Mouse (Mus musculus): ENCODE results near the gene Nat8f4. TPM values are rescaled to one million over a fixed set of nuclear protein-coding genes. Genes with fewer than 3 reads are reported as not detected.
"Not testable (repeated sequence)": the region's sequence is repeated elsewhere in the genome, so short reads cannot be mapped to it uniquely, and the experiment has no call there.

Nat8f4 gene
- polyA plus RNA-seq, 1 experiment from 2014 or later, result 4.1 TPM

DNA sequence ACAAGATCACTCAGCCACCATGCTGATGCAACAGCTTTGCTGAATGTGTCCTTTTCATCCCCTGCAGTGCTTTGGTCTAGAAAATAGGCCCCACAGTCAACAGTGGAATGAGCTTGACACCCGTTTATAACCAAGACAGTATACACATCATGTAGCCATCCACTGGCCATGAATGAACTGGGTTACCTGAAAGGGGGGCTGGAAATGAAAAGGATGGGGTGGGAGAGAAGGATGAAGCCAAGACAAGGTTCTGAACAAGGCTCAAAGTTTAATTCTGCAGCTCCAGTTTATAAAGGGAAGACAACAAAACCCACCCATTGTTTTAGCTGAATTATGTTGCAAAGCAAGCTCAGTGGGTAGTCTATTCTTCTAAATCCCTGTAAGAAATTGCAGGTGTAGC lies 20.4 kb downstream of the Nat8f4 start:
- WGBS, result 95% methylated on average over 1 of the region's 1 CpGs
- no peak overlapping the region for H3K4me3 ChIP-seq (ENCODE audit: low read depth, low read length)

DNA sequence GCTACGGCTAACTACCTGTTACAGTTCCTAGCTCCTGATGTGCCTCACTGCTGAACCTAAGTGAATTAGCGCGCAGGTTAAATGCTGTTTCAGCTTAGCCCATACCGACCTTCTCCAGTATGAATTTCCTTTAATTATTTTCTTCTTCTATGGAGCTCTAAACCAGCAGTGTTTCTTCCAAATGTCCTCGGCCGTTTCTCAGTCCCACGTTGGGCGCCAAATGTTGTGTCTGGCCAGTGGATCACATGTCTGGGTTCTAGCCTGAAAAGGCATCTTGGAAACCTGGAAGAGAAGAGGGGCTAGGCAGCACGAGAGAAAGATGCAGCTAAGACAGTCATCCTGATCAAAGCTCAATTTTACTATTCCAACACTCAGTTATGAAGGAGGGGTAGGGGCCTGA lies 21.4 kb downstream of the Nat8f4 start:
- not testable (repeated sequence) for H3K9ac ChIP-seq (ENCODE audit: low read length); ATAC-seq (replicated peaks; ENCODE audit: low FRiP score, low TSS enrichment, low read depth); H3K4me1 ChIP-seq (replicated peaks; ENCODE audit: control insufficient read depth, insufficient read depth, low read length); DNase-seq (ENCODE audit: low spot score); H3K4me2 ChIP-seq (ENCODE audit: low read length); H3K36me3 ChIP-seq (ENCODE audit: control insufficient read depth, insufficient read depth, low read length); H3K9me3 ChIP-seq (ENCODE audit: control insufficient read depth, low read length); H3K4me3 ChIP-seq (ENCODE audit: low read depth, low read length); H3K27me3 ChIP-seq (replicated peaks; ENCODE audit: control insufficient read depth, insufficient read depth, low read length); H3K27ac ChIP-seq (ENCODE audit: low read depth)
- WGBS, result 90% methylated on average over 9 of the region's 9 CpGs

More for the DNA sequence above, 20.4 kb downstream of the Nat8f4 start:
- H3K27ac ChIP-seq (ENCODE audit: low read depth), result no peak overlapping the region
- H3K4me2 ChIP-seq (ENCODE audit: low read length), result no peak overlapping the region
- no peaks in the 10 kb centered on the region for H3K36me3 ChIP-seq (ENCODE audit: control insufficient read depth, insufficient read depth, low read length)
- H3K27me3 ChIP-seq (replicated peaks; ENCODE audit: control insufficient read depth, insufficient read depth, low read length), result no peaks in the 10 kb centered on the region
- H3K9ac ChIP-seq (ENCODE audit: low read length), result no peak overlapping the region
- no peaks in the 10 kb centered on the region for H3K4me1 ChIP-seq (replicated peaks; ENCODE audit: control insufficient read depth, insufficient read depth, low read length)
- no peak for ATAC-seq (replicated peaks; ENCODE audit: low FRiP score, low TSS enrichment, low read depth)
- DNase-seq (ENCODE audit: low spot score), result no peak
- peaks cover 9% of the 10 kb centered on the region for H3K9me3 ChIP-seq (ENCODE audit: control insufficient read depth, low read length)

DNA sequence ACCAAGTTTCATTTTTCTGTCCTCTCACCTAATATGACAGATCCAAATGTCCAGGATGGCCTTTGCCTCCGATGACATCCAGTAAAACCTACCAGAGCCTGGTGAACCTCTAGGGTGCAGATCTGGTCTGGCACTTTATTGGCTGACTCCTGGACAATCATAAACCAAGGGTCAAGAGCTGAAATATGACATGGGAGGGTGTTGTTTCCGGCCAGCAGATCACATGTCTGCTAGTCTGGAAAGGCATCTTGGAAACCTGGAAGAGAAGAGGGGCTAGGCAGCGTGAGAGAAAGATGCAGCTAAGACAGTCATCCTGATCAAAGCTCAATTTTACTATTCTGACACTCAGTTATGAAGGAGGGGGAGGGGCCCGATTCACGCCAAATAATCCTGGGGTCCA lies 35.7 kb downstream of the Nat8f4 start, which contains the start of gene Nat8f2:
TSS of gene Nat8f2 (minus strand) at position 153 of the 400 bp plus-strand sequence.
- not testable (repeated sequence) for H3K9me3 ChIP-seq (ENCODE audit: control insufficient read depth, low read length); H3K4me3 ChIP-seq (ENCODE audit: low read depth, low read length); H3K9ac ChIP-seq (ENCODE audit: low read length); ATAC-seq (replicated peaks; ENCODE audit: low FRiP score, low TSS enrichment, low read depth); H3K27ac ChIP-seq (ENCODE audit: low read depth); H3K4me1 ChIP-seq (replicated peaks; ENCODE audit: control insufficient read depth, insufficient read depth, low read length); DNase-seq (ENCODE audit: low spot score); H3K4me2 ChIP-seq (ENCODE audit: low read length); H3K27me3 ChIP-seq (replicated peaks; ENCODE audit: control insufficient read depth, insufficient read depth, low read length); H3K36me3 ChIP-seq (ENCODE audit: control insufficient read depth, insufficient read depth, low read length)
- 68% methylated on average over 5 of the region's 5 CpGs for WGBS

DNA sequence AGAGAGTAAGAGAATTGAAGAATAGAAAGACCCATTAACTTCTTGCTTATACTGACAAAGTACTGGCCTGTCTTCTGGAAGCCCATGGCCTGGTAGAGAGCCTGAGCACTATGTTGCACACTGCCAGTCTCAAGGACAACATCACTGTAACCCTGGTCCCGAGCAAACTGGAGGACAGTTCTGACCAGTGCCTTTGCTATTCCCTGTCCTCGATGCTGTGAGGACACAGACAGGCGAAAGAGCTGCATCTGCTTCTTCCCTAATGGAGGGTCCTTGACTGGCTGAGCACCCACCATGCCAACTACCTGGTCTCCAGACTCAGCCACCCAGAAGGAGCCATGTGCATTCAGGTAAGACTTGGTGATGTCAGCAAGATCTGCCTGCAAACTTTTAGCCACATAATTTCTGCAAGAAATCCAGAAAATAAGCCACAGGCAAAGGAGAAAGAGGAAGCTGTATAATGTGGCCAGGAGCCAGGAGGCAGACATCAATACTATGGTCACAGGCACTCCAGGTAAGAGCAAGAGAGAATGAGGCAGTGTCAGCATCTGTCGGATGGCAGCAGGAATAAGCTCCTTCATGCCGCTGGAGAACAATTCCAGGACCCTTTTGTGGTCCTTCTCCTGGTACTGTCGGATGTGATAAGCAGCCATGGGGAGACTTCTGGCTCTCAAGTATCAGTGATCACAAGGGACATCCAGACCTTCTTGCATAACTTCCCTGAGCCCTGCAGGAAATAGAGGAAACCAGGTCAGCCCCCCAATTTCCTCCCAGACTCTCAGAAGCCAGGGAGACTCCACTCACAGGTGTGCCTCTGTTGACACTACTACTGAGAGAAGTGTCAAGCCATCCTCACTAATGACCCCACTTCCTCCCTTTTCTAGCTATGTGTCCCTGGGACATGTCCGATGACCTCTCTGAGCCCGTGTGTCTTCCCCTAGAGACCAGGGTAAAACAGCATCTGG lies 36.7 kb downstream of the Nat8f4 start:
- 80% methylated on average over 8 of the region's 8 CpGs for WGBS
- H3K4me2 ChIP-seq (ENCODE audit: low read length), result no peak overlapping the region

DNA sequence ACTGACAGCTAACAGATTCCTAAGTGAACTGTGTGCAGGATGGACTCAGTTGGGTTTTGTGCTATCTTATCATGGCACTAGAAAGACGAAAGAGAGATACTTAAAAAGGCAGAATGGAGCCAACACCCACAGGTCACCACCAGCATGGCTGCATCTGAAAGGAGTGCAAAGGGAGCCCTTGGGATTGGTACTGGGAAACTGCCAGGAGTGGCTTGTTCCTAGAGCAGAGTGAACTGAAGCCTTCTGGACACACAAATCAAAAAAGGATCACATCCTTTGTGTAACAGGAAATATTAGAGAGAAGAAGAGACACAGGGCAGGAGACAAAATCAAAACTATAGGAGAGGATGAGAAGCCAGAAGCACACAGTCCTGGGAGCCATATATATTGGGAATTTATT lies 37.7 kb downstream of the Nat8f4 start:
- H3K9me3 ChIP-seq (ENCODE audit: control insufficient read depth, low read length); H3K27ac ChIP-seq (ENCODE audit: low read depth); H3K4me3 ChIP-seq (ENCODE audit: low read depth, low read length); H3K9ac ChIP-seq (ENCODE audit: low read length); ATAC-seq (replicated peaks; ENCODE audit: low FRiP score, low TSS enrichment, low read depth); H3K4me2 ChIP-seq (ENCODE audit: low read length); DNase-seq (ENCODE audit: low spot score); H3K27me3 ChIP-seq (replicated peaks; ENCODE audit: control insufficient read depth, insufficient read depth, low read length); H3K36me3 ChIP-seq (ENCODE audit: control insufficient read depth, insufficient read depth, low read length); H3K4me1 ChIP-seq (replicated peaks; ENCODE audit: control insufficient read depth, insufficient read depth, low read length): not testable (repeated sequence)
- 87% methylated on average over 1 of the region's 1 CpGs for WGBS

More for the DNA sequence above, 36.7 kb downstream of the Nat8f4 start:
- Histone ChIP-seq H3K9me3 (ENCODE audit: control insufficient read depth, low read length) (no peaks in the 10 kb centered on the region), H3K36me3 (ENCODE audit: control insufficient read depth, insufficient read depth, low read length) (no peaks in the 10 kb centered on the region), H3K9ac (ENCODE audit: low read length) (no peak overlapping the region), H3K4me1 (replicated peaks; ENCODE audit: control insufficient read depth, insufficient read depth, low read length) (no peaks in the 10 kb centered on the region), H3K27me3 (replicated peaks; ENCODE audit: control insufficient read depth, insufficient read depth, low read length) (no peaks in the 10 kb centered on the region), H3K27ac (ENCODE audit: low read depth) (no peak overlapping the region), H3K4me3 (ENCODE audit: low read depth, low read length) (no peak overlapping the region)
- DNase-seq (ENCODE audit: low spot score), result no peak
- no peak for ATAC-seq (replicated peaks; ENCODE audit: low FRiP score, low TSS enrichment, low read depth)

DNA sequence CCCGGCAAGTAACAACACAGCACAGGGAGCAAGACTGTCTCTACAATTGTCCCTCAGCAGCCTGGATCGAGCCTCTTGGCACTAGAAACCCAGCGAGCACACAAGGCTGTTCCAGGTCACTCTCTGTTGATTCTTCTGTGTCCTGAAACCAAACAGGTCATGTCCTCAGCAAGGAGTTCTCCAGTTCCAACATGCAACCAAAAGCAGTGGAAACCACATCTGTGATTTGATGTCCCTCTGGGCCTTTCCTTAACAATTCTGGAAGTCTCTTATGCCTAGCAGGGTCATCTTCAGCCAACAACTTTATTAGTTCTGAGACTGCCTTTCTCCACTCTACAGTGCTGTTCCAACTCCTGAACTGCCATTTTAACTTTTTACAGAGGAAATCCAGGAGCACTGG lies 38.5 kb downstream of the Nat8f4 start:
- not testable (repeated sequence) for H3K27me3 ChIP-seq (replicated peaks; ENCODE audit: control insufficient read depth, insufficient read depth, low read length); H3K9ac ChIP-seq (ENCODE audit: low read length); H3K9me3 ChIP-seq (ENCODE audit: control insufficient read depth, low read length); DNase-seq (ENCODE audit: low spot score); H3K4me2 ChIP-seq (ENCODE audit: low read length); H3K27ac ChIP-seq (ENCODE audit: low read depth); H3K4me3 ChIP-seq (ENCODE audit: low read depth, low read length); H3K4me1 ChIP-seq (replicated peaks; ENCODE audit: control insufficient read depth, insufficient read depth, low read length); H3K36me3 ChIP-seq (ENCODE audit: control insufficient read depth, insufficient read depth, low read length); ATAC-seq (replicated peaks; ENCODE audit: low FRiP score, low TSS enrichment, low read depth)
- 86% methylated on average over 3 of the region's 3 CpGs for WGBS

DNA sequence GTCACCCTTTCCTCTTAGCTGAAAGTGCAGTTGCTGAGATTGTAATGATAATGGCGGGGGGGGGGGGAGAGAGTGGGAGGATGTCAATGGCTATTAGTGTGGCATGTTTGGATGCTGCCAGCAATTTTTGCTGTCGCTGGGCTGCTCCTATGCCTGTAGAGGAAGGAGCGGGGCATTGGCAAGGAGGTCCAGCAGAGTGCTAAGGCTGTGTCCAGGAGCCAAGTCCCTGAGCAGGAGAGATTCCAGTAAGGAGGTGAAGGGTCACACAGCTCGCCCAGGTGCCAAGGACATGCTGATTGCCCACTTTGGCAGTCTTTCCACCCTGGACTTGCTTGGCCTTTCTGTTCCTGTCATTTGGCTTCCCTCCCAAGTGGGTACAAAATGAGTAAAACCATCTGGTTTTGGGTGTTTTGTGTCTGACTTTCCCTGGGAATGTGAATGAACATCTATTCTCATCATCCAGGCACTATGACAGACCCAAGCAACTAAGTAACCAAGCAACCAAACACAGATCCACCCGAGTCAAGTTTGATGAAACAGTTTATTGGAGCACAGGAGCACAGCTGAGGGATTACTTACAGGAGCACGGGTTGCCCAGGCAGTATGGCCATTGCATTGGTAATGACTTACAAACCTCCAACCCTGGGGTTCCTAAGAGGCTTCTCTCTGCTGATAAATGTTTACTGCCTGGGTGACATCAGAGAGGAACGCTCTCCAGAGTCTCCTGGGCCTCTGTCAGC lies 39.6 kb downstream of the Nat8f4 start:
- not testable (repeated sequence) for H3K4me2 ChIP-seq (ENCODE audit: low read length); DNase-seq (ENCODE audit: low spot score); H3K9me3 ChIP-seq (ENCODE audit: control insufficient read depth, low read length); H3K9ac ChIP-seq (ENCODE audit: low read length); H3K27ac ChIP-seq (ENCODE audit: low read depth); H3K4me1 ChIP-seq (replicated peaks; ENCODE audit: control insufficient read depth, insufficient read depth, low read length); H3K27me3 ChIP-seq (replicated peaks; ENCODE audit: control insufficient read depth, insufficient read depth, low read length); H3K4me3 ChIP-seq (ENCODE audit: low read depth, low read length); ATAC-seq (replicated peaks; ENCODE audit: low FRiP score, low TSS enrichment, low read depth); H3K36me3 ChIP-seq (ENCODE audit: control insufficient read depth, insufficient read depth, low read length)
- WGBS, result 65% methylated on average over 6 of the region's 7 CpGs

DNA sequence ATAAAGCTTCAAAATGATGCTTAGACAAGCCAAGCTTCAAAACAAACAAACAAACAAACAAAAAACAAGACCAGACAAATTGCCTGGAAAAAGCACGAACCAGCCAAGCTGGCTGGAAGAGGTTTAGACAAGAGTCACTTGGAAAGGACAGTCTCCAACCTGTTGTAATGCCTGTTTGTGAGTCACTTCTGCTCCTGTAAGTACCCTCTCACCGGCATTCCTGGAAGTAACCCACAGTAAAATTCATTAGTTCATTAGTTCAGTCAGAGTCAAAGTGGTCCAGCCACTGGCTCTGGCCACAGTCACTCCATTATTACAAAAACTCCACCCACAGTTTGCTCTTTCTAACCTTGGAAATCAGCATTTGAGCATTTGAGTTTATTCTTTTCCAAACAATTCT lies 40.8 kb downstream of the Nat8f4 start:
- no peak for ATAC-seq (replicated peaks; ENCODE audit: low FRiP score, low TSS enrichment, low read depth)
- Histone ChIP-seq H3K9me3 (ENCODE audit: control insufficient read depth, low read length) (no peaks in the 10 kb centered on the region), H3K36me3 (ENCODE audit: control insufficient read depth, insufficient read depth, low read length) (no peaks in the 10 kb centered on the region), H3K27ac (ENCODE audit: low read depth) (no peak overlapping the region), H3K4me1 (replicated peaks; ENCODE audit: control insufficient read depth, insufficient read depth, low read length) (no peaks in the 10 kb centered on the region), H3K4me3 (ENCODE audit: low read depth, low read length) (no peak overlapping the region), H3K9ac (ENCODE audit: low read length) (no peak overlapping the region), H3K27me3 (replicated peaks; ENCODE audit: control insufficient read depth, insufficient read depth, low read length) (no peaks in the 10 kb centered on the region), H3K4me2 (ENCODE audit: low read length) (no peak overlapping the region)
- no peak for DNase-seq (ENCODE audit: low spot score)
- WGBS, result 88% methylated on average over 2 of the region's 2 CpGs

All from intestine, embryonic 14.5 days (tissue).